Mouse (Mus musculus) layer of hippocampus, postnatal 10 days (tissue): ENCODE measurements around the gene Gm20854. TPM values are rescaled to one million over a fixed set of nuclear protein-coding genes. Genes with fewer than 3 reads are reported as not detected.
"Not testable (repeated sequence)": the region's sequence is repeated elsewhere in the genome, so short reads cannot be mapped to it uniquely, and the experiment has no call there.

ENCODE experiments used
- DNase-seq, 2 experiments: peaks; one replicate each; pipeline ENCODE4 v3.0.0; 2021; ENCODE audit warnings: low spot score in 2 of 2
- long read RNA-seq: library from polyadenylated mRNA; stranded (forward); transcript quantifications from one replicate; pipeline ENCODE4 v2.0.0, GENCODE M21; 2023
- total RNA-seq, 2 experiments: library from RNA; stranded (reverse); gene quantifications; 2 replicates each; pipeline ENCODE4 v1.2.3; 2021

Gene Gm20854
- total RNA-seq: not detected
- long read RNA-seq: 0 reads

DNA sequence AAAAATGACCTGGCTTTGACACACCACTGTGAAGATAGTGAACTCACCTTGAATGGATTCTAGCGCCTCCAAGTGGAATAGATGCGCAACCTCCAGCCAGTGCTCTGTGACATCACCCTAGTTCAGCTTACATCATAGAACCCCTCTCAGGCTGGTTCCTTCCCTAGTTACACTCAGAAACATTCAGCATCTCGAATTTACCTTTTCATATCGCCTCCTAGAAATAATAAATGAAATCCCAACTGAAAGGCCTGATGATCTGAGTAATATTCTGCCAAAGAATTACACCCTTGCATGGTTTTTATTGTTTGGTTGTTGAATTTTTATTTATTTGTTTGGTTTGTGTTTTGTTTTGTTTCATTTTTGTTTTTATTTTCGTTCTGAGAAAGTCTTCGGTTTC is at the start of gene Gm20854:
Gene Gm20854, minus strand, starts transcription at position 101 of the 400 bp plus-strand sequence.
- not testable (repeated sequence) for DNase-seq
